Mouse (Mus musculus) left cerebral cortex, adult 9 months (tissue): ENCODE measurements around the gene Egflam.

ENCODE experiments used
- DNase-seq, 2 experiments: peaks; one replicate each; pipeline ENCODE4 v3.0.0; 2022; ENCODE audit warnings: low spot score in 2 of 2

Gene Egflam

DNA sequence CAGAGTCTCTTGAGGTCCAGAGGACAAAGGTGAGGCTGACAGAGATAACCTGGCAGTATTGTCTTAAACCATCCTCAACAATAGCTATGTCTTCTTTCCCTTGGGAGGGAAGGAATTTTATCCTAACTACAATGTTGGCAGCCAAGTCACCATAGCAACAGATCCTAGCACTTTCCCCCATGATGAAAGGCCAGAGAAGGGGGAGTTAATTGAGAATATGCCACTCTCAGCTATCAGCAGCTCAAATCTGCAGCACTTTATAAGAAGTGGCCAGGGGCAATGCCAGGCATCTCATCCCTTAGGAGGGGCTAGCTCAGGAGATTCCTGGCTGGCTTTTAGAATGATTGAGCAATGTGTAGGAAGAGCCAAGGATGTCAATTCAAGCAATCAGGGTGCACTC lies 105.3 kb downstream of the Egflam start:
- DNase-seq = no peak

DNA sequence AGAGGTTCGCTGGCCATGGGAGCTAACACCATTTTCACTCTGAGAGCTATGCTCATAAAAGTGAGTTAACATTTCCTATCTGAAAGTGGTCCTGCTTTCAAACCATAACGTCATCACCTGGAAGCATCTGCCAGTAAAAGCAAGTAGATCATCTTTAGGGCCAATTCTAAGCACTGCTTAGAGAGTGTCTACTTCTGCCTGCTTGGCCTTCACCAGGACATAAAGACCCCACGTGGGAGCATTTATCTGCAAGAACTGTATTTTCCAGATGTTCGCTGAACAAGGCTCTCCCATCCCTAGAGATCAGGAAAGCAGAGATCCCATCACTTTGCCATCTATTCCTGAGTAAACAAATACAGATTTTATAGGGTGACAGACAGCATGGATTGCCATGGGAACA lies 108.2 kb downstream of the Egflam start:
- DNase-seq = no peak

DNA sequence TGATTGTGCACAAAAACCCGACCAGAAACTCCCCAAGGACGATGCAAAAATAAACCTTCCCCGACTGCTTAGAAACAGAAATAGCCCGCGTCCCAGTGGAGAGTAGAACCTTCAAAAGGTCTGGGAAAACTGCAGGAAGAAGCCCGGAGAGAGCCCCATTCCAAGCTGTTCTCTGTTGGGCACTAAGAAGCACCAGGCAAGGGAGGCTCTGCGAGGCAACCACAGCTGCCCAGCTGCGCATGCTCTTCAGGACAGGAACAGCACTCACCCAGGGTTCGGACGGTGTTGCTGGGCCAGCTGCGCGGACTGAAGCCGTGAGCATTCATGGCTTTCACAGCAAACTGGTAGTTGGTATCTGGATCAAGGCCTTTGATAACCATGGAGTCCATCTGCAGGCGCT lies 108.7 kb downstream of the Egflam start:
- no peak for DNase-seq

DNA sequence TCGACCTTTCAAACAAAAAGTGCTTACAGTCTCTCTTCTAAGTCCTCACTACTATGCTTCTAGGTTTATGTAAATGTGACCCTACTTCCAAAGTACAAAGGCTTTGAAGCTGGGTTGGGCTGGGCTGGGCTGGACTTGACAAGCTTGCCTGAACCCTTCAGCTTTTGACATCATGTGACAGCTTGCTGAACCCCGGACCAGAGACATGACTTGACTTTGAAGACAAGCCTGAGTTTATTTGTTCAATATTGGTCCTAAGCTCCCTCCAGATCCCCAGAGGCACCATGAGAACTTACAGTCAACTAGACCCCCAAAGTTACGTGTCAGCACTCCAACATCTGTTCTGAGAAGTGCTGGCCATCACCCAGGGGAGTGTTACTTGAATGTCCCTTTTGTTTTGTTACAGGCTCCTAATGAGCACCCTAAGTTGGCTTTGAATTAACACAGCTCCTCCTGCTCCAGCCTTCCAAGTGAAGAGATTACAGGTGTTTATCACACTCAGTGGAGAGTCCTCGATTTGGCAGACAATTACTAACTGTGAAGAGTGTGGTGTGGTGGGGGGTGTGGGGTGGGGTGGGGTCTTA lies 109.3 kb downstream of the Egflam start:
- DNase-seq = no peak

DNA sequence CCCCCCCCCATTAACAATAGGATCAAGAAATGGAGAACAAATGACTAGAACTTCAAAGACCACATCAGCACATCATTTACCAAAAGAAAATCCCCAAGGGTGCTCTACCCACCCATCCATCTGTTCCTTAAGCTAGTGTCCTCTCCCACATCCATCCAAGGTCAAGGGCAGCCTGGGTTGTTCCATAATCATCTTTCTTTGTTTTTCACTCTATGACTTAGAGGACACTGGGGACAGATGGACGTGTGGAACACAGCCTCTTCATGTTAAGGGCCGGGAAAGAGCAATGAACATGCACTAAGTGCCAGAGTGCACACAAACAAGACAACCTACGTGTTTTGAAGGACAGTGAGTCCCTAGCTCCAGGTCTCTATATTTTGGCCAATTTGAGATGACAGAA lies 110.3 kb downstream of the Egflam start:
- no peak for DNase-seq

DNA sequence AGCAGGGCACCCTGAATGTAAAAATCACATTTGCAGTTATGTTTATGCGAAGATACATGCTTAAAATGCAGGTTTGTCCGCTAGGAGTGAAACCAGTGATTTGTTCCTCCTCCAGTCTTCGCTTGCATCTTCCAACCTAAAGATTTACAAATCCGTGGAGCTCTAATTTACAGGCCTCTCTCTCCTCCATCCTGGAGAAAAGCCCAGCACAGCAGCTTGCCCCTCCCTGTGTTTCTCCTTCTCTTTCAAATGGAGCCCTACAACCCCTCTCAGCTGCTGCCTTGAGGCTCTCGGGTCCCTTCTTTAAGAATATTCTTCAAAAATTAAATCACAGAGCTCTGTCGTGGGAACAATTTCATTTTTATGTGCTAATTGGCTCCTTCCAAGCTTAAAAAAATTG lies 116.6 kb downstream of the Egflam start:
- no peak for DNase-seq

DNA sequence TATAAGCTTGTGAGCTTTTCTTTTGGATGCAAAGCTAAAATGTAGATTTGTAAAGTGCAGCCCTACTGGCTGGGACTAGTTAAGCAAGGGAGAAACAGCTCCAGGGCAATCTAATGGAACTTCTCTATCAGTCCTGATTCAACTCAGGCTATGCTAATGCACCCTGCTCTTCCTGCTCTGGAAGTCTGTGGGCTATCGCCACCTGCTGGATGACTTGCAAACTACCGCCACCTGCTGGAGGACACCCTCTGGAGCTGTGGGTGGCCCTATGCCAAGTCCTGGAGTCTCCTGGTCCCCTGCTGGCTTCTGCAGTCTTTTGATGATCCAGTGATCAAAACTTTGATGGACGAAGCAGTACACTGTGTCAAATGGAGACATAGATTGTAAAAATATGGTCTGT lies 134.4 kb downstream of the Egflam start:
- peak in 1 of 2 experiments; percentile 80 for DNase-seq

DNA sequence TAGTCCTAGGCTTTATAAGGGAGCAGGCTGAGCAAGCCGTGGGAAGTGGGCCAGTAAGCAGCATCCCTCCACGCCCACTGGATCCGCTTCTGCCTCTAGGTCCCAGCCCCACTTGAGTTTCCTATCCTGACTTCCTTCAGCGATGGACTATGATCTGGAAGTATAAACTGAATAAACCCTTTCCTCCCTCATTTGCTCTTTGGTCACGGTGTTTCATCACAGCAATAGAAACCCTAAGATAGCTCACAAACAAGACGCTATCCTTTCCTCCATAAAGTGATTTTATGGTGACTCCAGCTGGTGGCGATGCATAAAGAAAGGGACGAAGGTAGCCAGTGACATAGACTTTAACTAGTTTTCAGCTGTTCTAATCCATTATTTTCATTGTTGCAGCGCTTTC lies 134.9 kb downstream of the Egflam start:
- no peak for DNase-seq

DNA sequence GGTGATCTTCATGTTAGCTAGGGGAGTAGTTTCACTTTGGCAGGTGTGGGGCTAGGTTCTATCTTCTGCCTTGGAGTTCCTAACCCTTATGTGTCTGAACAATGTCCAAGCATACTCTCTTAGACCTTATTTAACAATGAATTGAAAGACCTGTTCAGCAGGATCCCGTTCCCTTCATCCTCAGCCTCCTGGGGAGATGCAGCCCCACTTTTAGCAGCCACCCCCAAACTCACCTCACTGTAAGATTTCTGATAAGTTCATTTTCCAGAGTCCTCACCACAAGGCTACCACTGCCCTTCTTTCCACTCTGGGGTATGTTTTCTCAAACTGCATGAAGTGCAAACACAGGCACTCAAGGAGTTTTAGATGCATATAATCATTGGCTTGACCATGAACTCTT lies 136.8 kb downstream of the Egflam start:
- DNase-seq = no peak

DNA sequence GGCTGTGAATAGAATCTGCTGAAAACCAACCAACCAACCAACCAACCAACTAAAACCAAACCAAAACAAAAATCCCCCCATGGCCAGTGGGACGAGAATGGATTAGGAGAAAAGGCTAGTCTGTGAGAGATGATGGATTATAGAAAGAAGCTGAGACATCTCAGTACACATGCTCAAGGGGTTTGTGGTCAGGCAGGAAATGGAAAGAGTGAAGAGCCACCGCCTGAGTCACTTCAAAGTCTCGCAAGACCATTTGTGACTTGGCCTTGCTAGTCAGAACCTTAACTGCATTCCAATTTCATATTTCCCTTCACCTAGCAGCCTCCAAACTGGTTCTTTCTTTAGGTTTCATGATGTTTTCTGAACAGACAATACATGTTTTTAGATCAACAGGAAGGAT lies 141.6 kb downstream of the Egflam start:
- DNase-seq = no peak

DNA sequence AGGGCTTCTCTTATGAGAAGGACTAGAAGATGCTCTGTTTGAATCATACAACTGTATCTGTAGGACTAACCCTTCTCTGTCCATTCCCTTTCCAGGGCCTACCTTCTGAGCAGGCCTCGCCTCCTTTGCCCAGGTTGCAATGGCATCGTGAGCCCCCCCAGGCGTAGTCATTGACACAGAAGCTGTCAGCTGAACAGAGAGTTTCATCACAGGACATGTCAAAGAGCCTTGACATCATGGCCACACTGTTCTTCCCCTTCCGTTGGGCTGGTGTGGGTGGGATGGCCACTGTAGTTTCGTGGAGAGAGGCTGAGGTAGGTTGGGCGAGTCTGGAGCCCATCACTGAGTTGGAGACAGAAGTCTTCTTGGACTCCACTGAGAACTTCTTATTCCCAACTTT lies 144.9 kb downstream of the Egflam start:
- DNase-seq = no peak

DNA sequence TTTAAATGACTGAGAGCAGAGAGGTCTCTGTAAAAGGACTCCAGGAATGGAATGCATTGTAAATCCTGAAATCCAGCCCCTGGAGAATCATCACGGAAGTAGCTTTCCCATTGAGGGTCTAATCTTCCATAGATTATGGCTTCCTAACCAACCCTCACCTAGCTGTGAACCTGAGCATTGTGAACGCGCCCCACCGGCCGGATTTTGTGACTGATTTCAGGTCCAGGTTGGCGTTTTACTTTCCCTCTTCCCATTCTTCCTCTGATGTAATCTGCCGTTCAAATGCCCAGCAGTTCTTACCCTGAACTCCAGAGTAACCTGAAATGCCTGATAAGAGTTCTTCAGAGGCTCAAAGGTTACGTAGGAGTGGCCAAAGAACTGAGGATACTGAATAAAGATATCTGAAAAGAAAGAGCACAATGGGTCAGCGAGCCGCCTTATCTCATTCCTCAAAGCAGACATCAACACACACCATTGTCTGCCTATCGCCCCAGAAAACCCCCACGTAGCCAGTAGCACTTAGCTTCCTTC lies 146.0 kb downstream of the Egflam start:
- no peak for DNase-seq

DNA sequence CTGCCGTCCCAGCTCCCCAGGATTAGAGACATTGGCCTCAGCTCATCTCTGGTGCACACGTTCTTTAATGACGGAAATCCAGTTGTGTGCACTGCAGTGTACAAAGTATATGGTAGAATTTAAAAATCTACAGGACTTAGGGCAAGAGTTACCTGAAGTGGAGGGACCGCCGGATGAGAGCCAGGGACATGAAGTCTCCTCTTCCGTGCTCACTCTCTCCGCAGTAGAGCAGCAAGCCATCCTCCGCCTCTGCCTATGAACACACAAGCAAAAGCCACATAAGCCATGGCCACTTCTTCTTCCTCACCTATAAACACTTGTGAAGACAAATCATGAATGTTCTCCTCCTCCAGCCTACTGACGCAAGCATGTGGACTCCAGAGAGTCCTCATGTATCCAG lies 147.2 kb downstream of the Egflam start:
- no peak for DNase-seq

DNA sequence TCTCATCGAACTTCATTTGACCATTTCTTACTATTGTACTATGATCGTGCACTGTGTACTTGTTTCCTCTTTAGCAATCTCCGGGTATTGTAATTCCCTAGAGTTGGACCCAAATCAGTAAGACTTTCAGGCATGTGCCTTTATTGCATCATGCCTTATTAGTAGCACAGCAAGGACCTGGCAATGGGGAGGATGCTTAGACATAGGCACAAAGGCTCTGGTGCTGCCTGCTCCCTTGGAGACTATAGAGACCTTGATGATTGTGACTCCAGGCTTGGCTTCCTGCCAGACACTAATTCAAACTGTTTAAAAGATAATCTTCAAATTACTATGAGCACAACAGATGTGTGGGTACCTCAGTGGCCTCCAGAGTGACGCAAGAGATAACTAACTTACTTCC lies 149.0 kb downstream of the Egflam start:
- DNase-seq = no peak

DNA sequence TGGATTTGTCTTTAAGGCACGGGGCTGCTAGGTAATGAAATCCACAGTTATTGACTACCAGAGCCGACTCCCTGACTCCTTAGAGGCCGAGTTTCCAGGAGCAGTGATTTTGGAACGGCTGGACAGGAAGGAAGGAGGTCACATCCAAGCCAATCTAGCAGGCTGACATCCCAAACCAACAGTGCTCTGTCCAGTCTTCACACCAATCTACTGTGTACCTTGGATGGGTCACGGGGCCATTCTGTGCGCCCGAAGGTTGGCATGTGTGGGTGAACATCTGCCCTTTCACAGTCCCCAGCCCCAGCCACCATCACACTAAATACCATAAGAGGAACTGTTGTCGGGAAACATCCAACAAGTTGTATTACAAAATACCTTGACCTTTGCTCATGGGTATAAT lies 150.9 kb downstream of the Egflam start:
- DNase-seq = no peak

DNA sequence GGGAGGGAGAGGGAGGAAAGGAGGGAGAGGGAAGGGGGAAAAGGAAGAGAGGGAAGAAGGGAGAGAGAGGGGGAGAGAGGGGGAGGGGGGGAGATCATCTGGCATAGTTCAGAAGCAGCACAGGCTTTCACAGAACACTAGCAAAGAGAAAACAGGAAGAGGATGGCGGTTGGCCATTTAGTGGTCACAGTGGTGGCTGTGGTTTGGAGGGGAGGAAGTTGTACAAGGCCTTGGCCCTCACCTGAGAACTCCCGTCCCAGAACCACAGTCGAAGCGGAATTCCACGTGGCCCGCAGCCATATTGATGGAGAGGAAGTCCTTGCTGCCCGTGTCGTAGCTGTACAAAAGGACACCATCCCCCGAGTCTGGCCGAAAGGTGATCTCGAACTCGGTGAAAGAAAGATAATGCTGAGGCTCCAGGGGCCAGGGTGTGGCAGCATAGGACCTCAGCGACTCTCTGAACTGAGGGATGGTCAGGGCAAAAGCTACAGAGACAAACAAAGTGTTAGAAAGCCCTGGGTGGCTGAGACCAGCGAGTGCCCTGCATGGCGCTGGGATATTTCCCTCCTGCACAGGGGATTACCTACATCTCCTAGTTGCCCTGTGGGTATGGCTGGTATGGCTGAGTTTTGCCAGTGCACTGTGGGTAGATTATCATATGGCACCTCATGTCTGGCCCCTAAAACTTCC lies 155.9 kb downstream of the Egflam start:
- DNase-seq = no peak

DNA sequence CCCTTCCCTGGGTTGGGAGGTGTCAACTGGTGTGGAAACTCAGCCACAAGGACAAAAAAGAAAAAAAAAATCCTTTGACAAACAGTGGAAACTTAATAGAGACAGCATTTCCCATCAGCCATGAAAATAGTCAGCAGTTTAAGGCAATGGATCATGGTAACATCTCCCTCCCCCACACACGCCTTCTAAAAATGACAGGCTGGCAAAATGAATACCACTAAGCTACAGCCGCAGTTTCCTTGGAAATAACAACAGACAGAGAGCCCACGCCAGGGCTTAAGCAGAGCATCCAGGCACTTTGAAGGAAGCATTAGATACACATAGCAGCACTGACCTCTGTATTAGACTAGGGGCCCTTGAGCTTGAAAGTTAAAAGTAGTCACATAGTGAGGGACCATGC lies 157.2 kb downstream of the Egflam start:
- DNase-seq = peak in 1 of 2 experiments; percentile 20

DNA sequence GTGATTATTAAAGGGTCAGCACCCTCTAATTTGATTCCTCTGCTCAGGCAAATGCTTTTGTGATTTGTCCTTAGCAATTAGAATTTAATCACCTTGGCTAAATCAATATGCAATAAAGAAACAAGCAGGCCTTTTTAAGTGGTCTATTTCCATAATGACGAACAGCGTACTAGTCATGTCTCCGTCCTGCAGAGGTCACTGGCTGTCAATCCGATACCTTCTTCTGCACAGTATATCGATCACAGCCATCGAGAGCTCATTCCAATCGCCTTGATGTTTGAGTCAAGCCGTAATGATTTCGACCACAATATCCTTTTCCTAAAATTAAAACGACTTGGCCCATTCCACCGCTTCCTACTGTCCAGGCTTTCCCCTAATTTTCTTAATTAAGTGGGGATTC lies 158.3 kb downstream of the Egflam start:
- no peak for DNase-seq

DNA sequence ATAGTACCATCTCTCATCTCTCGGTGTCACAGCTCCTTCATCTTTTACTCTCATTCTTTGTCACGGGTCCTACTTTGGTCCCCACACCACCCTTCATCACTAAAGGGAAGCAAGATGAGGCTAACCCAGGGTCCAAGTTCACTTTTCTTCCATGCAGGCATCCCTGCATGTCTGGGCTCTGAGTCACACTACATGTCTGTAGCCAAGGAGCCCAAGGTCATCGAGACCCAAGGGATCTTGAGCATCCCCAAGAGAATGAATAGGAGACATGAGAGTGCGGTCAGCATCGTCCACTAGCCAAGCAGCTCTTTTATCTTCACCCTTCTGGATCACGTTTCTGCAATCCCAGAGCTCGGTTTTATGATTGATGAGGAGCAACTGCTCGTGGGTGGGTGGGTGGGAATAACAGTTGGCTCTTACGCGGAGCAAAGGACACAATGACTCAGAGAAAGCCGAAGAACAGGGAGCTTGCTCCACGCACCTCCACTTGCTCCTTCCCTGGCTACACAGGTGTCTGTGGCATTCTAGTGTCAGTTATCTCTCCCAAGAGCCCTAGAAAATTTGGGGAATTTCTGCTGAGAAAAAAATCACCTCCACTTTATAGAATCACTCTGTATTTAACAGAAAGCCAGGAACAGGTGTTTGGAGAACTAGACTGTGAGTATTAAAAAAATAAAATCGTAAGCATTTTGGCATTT lies 164.7 kb downstream of the Egflam start:
- DNase-seq = no peak

DNA sequence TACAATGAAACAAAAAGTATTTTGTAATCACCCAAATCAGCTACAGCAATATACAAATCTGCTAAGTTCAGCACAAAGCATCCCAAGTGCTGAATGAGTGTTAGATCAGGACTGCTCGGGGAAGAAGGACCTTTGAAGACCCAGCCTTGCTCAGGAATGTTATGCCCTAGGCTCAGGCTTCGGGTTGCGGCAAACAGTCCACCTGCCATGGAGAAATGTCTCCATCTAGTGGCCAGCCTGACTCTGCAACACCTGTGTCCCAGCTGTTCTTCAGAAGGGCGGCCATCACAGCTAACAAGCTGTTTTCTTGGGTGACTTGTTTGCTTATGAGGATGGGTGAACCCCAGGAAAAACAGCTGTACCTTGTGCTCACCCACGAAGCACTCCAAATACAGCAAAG lies 172.0 kb downstream of the Egflam start:
- peak; percentile 22 to 80 for DNase-seq

DNA sequence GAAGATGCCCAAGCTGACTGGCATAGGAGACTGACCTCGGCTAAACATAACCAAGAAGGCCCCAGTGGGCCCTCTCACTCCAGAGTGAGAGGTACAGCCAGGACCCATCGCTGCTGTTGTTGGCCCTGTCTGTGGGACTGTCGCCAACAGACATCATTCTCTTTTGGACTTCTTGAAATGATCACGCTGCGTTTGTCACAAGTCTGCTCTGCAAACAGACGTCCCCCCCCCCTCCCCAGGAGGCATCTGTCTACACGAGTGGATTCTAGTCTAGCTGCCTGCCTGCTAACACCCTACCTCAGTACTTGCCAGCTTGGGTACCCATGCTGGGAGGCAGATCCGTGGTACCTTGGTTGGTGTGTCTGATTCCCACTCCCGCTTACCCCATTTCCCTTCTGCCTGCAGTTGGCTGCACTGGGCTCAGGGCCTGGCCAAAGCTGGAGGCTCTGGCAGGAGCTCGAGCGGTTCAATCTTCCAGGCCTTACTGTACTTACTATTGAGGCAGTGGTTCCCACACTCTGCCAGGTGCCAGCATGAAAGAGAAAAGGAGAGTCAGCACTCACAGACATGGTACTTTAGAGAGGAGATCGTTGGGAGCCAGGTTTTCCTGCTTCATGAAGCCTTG lies 173.9 kb downstream of the Egflam start:
- no peak for DNase-seq

DNA sequence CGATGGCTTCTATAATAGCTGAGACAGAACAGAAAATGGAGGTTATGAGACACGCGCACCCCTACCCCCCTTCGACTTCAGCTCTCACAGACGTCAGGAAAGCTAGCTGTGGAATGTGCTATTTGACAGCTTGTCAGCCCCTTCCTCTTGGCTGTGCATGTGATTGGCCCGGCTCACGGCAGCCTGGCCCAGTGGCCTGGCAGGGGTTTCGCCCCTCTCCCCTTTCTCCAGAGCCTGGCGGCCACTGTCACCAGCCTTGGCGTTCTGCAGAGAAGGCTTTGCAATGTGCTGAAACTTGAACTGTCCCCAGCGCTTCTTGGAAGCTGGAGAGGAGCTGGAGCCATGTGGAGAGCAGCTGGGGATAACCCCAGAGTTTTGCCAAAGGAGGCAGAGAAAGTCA lies 175.4 kb downstream of the Egflam start:
- no peak for DNase-seq

DNA sequence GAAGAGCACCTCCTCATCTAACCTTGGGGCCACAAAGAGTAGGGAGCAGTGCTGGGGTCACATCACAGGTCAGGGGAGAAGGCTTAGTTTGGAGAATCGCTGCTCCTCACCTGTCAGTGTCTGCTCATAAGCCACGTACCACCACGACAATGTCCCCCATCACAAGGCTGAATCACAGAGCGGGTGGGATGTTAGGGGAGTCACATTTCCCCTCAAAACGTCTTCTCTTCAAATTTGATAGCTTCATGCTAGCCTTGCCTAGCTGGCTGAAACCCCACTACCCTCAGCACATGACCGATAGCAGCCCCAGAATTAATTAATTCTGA lies 181.0 kb downstream of the Egflam start:
- no peak for DNase-seq
